Mouse (Mus musculus) neural tube, embryonic 11.5 days (tissue): Measurements from ENCODE around the gene Apon. TPM values are rescaled to one million over a fixed set of nuclear protein-coding genes. Genes with fewer than 3 reads are reported as not detected.
"Not testable (repeated sequence)": the region's sequence is repeated elsewhere in the genome, so short reads cannot be mapped to it uniquely, and the experiment has no call there.

ENCODE experiments used
- ATAC-seq: fragments of 200-750 bp; cut with Nextera tagmentation; 2 replicates; pipeline ENCODE4 v1.8.0; 2017; ENCODE audit warnings: moderate number of reproducible peaks, mild to moderate bottlenecking, moderate TSS enrichment, moderate library complexity; ENCODE audit not compliant: insufficient read depth, low FRiP score, low TSS enrichment
- DNase-seq: peaks from one replicate; pipeline ENCODE4 v3.0.0-alpha.2; 2015; ENCODE audit warnings: low spot score
- H3K27ac ChIP-seq: fragments of 300-500 bp; sonication (generic); 2 replicates; pipeline ENCODE4 v1.5.1; 2014; ENCODE audit warnings: low read depth, mild to moderate bottlenecking, low read length
- H3K27me3 ChIP-seq: fragments of 300-500 bp; sonication (generic); 2 replicates; pipeline ENCODE4 v1.6.1; 2014; ENCODE audit warnings: mild to moderate bottlenecking, low read length, mixed read lengths; ENCODE audit not compliant: control insufficient read depth, insufficient read depth
- H3K36me3 ChIP-seq: fragments of 300-500 bp; sonication (generic); 2 replicates; pipeline ENCODE4 v1.6.1; 2014; ENCODE audit warnings: mild to moderate bottlenecking, low read length, moderate library complexity, mixed read lengths; ENCODE audit not compliant: control insufficient read depth, insufficient read depth
- H3K4me1 ChIP-seq: fragments of 300-500 bp; sonication (generic); 2 replicates; pipeline ENCODE4 v1.6.1; 2014; ENCODE audit warnings: low read length, mixed read lengths; ENCODE audit not compliant: control insufficient read depth, insufficient read depth
- H3K4me2 ChIP-seq: fragments of 300-500 bp; sonication (generic); 2 replicates; pipeline ENCODE4 v1.6.1; 2014; ENCODE audit warnings: low read depth, mild to moderate bottlenecking, moderate library complexity
- H3K4me3 ChIP-seq: fragments of 300-500 bp; sonication (generic); 2 replicates; pipeline ENCODE4 v1.5.1; 2014; ENCODE audit warnings: low read depth, low read length
- H3K9ac ChIP-seq: fragments of 300-500 bp; sonication (generic); 2 replicates; pipeline ENCODE4 v1.6.1; 2014; ENCODE audit warnings: mild to moderate bottlenecking, low read length
- H3K9me3 ChIP-seq: fragments of 300-500 bp; sonication (generic); 2 replicates; pipeline ENCODE4 v1.6.1; 2016; ENCODE audit warnings: low read length; ENCODE audit not compliant: control insufficient read depth
- WGBS: fragments of 180-500 bp; shearing (Covaris S2); extraction: QIAGEN DNeasy Blood & Tissue Kit; methylation state at CpG from one replicate; pipeline ENCODE4 v1.1.7; 2014; 5-methylcytosine and 5-hydroxymethylcytosine counted together
- polyA plus RNA-seq: library from polyadenylated mRNA; unstranded; fragments of >200 nt; fragmentation: Nextera tagmentation; extraction: Ambion mirVana; gene quantifications from 2 replicates; pipeline ENCODE4 v1.2.1, GENCODE M21; 2014

Apon gene
- polyA plus RNA-seq, 1 experiment from 2014 or later = 0.99 TPM

DNA sequence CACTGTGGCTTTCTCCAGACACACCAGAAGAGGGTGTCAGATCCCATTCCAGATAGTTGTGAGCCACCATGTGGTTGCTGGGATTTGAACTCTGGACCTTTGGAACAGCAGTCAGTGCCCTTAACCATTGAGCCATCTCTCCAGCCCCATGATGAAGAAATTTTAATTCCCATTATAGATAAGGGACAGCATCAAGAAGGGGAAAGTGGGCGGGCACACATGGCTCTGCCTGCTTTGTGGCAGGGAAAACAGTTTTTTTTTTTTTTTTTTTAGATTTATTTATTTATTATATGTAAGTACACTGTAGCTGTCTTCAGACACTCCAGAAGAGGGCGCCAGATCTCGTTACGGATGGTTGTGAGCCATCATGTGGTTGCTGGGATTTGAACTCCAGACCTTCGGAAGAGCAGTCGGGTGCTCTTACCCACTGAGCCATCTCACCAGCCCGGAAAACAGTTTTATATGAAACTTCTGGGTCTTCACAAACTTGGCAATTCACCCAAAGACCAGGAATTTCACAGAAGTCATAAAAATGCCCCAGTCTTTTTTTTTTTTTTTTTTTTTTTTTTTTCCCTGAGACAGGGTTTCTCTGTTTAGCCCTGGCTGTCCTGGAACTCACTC lies 19.0 kb downstream of the Apon start:
- WGBS = 91% methylated on average over 4 of the region's 7 CpGs

DNA sequence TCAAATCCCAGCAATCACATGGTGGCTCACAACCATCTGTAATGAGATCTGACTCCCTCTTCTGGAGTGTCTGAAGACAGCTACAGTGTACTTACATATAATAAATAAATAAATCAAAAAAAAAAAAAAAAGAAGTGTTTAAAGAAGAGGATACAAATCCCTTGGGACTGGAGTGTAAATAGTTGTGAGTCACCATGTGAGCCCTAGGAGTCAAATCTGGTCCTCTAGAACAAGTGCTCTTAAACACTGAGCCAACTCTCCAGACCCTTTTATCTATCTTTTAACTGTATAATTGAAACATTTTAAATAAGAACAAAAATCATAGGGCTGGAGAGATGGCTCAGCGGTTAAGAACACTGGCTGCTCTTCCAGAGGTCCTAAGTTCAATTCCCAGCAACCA lies 21.5 kb downstream of the Apon start:
- not testable (repeated sequence) for ATAC-seq, H3K36me3 ChIP-seq, H3K9ac ChIP-seq, H3K27ac ChIP-seq, H3K4me1 ChIP-seq, H3K4me3 ChIP-seq, H3K27me3 ChIP-seq, DNase-seq, H3K4me2 ChIP-seq, H3K9me3 ChIP-seq
- 80% methylated on average over 1 of the region's 1 CpGs for WGBS

More for the DNA sequence above, 19.0 kb downstream of the Apon start:
- not testable (repeated sequence) for H3K9ac ChIP-seq, H3K4me2 ChIP-seq, DNase-seq, H3K27me3 ChIP-seq, H3K4me1 ChIP-seq, ATAC-seq, H3K36me3 ChIP-seq, H3K27ac ChIP-seq, H3K4me3 ChIP-seq, H3K9me3 ChIP-seq

DNA sequence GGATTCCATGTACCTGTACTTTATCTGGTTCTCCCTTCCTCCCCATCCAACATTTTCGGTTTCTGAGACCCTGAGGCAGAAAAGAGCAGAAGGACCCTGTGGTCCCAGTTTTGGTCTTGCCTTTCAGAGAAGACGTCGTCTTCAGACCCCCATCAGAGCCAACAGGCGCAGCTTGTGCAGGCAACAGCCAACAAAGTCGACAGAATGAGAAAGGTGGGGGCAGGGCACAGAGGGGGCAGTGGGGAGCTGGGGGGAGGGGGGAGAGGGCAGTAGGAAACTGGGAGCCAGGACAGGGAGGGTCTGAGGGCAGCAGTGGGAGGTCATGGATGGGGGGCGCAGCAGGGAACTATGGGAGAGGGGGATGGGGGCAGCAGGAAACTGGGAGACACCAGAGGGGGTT lies 24.3 kb downstream of the Apon start:
- Histone ChIP-seq H3K27ac (no peak overlapping the region), H3K9me3 (no peaks in the 10 kb centered on the region), H3K4me2 (no peak overlapping the region), H3K4me3 (no peak overlapping the region), H3K27me3 (no peaks in the 10 kb centered on the region), H3K4me1 (no peaks in the 10 kb centered on the region), H3K9ac (no peak overlapping the region), H3K36me3 (peaks cover 4% of the 10 kb centered on the region)
- DNase-seq (no peak), ATAC-seq (no peak)
- WGBS = 50% methylated on average over 6 of the region's 6 CpGs

DNA sequence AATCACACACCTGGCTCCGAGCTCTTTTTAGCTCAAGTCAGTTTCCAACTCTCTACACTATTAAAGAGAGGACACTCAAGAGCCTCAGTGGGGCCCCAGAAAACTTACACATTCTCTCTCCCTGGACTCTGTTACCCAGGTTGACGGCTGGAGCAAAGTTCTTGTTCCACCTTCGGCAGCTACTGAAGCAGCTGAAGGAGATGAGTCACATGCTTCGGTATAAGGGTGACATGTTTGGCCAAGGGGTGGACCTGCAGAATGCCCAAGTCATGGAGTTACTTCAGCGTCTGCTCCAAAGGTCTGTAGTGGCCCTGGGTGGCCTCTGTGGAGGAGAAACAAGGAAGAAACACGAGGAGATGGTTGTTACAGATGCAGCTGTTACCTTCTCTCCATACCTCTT lies 27.0 kb downstream of the Apon start:
- H3K27me3 ChIP-seq = no peaks in the 10 kb centered on the region
- no peak overlapping the region for H3K4me2 ChIP-seq
- H3K9me3 ChIP-seq = no peaks in the 10 kb centered on the region
- H3K4me3 ChIP-seq = no peak overlapping the region
- peaks cover 6% of the 10 kb centered on the region for H3K36me3 ChIP-seq
- H3K4me1 ChIP-seq = no peaks in the 10 kb centered on the region
- ATAC-seq = no peak
- no peak overlapping the region for H3K27ac ChIP-seq
- no peak overlapping the region for H3K9ac ChIP-seq
- WGBS = 92% methylated on average over 6 of the region's 6 CpGs
- no peak for DNase-seq

DNA sequence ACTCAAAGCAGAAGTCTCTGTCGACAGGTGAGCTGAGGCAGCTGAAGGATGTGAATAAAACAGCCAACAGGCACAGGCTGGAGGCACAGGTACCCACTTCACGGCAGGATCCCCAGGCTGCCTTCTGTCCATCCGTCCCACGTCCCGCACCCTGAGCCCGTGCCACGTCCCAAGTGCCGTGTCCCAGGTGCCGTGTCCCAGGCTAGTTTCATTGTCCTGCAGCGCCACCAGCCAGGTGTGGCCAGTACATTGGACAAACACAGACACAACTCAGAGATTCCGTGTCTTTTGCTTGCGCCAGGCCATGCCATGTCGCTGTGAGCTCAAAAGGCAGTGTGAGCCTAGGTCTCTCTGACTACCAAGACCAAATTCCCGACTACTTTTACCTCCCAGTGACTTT lies 27.8 kb downstream of the Apon start:
- no peak for ATAC-seq
- WGBS = 90% methylated on average over 14 of the region's 14 CpGs
- no peak overlapping the region for H3K4me3 ChIP-seq
- H3K4me1 ChIP-seq = no peaks in the 10 kb centered on the region
- H3K9me3 ChIP-seq = no peaks in the 10 kb centered on the region
- no peak overlapping the region for H3K27ac ChIP-seq
- H3K36me3 ChIP-seq = peaks cover 6% of the 10 kb centered on the region
- DNase-seq = no peak
- H3K4me2 ChIP-seq = no peak overlapping the region
- H3K27me3 ChIP-seq = no peaks in the 10 kb centered on the region
- H3K9ac ChIP-seq = no peak overlapping the region

DNA sequence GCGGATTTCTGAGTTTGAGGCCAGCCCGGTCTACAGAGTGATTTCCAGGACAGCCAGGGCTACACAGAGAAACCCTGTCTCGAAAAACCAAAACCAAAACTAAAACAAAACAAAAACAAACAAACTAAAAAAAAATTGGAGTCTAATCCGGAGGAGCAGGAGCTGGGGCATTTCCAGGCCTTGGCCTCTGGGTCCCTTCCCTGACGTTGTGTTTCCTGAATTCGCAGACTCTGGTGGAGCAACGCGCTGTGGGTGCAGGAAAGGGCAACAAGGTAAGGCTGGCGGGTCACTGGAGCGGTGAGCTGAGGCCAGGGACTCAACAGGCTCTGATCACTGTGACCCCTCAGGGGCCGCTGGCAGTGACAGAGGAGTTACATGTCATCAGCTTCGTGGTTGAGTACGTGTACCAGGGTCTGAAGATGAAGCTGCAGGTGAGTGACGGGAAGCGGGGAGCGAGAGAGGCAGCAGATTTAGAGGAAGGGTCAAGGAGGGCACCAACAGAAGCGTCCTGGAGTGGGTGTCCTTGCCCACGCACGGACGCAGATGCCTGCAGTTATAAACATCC lies 29.1 kb downstream of the Apon start:
- Histone ChIP-seq H3K27me3 (no peaks in the 10 kb centered on the region), H3K4me1 (no peaks in the 10 kb centered on the region), H3K4me2 (no peak overlapping the region), H3K9ac (no peak overlapping the region), H3K4me3 (no peak overlapping the region), H3K9me3 (no peaks in the 10 kb centered on the region), H3K36me3 (peaks cover 6% of the 10 kb centered on the region), H3K27ac (no peak overlapping the region)
- DNase-seq = no peak
- ATAC-seq = no peak
- 91% methylated on average over 20 of the region's 20 CpGs for WGBS

DNA sequence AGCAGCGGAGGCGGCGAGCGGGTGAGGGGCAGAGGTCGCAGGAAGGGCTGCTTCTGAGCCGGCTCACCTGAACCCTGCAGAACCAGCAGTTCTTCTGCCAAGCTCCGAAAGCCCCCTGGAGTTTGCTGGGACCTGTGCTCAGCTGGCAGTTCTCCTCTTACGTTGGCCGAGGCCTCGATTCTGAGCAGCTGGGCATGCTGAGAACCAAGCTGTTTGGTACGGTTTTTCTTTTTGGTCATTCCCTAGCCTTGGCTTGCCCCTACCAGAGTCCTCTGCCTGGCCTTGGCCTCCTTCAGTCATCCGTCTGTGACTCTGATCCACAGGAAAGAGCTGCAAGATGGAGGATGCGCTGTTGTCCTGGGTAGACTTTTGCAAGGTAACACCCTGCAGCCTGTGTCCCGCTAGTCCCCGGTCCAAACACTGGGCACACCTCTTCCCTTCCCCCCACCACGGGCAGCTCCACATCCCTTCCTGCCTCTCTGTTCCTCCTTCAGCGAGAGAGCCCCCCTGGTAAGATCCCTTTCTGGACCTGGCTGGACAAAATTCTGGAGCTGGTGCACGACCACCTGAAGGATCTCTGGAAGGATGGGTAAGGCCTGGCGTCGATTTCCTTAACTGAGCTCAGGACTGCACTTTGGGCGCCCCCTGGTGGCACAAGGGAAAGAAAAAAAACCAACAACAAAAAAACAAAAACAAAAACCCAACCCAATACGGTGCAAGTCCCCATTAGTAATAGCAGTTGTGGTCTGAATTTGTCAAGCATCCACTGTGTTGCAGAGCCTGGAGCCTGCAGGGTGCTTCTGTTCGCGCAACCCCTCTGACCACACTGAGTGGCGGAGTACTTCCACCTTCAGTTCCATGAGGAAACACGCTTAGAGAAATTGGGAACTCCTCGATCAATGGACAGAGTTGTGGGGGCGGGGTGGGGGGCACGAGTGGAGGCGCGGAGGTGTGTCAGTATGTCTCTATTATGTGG lies 30.0 kb downstream of the Apon start:
- ATAC-seq (no peak), DNase-seq (peak; percentile 75)
- Histone ChIP-seq H3K27ac (no peak overlapping the region), H3K9me3 (no peaks in the 10 kb centered on the region), H3K9ac (no peak overlapping the region), H3K4me3 (no peak overlapping the region), H3K4me1 (no peaks in the 10 kb centered on the region), H3K27me3 (no peaks in the 10 kb centered on the region), H3K36me3 (peaks cover 4% of the 10 kb centered on the region; the same call in 1 of the 2 replicates), H3K4me2 (no peak overlapping the region)
- 66% methylated on average over 31 of the region's 31 CpGs for WGBS

DNA sequence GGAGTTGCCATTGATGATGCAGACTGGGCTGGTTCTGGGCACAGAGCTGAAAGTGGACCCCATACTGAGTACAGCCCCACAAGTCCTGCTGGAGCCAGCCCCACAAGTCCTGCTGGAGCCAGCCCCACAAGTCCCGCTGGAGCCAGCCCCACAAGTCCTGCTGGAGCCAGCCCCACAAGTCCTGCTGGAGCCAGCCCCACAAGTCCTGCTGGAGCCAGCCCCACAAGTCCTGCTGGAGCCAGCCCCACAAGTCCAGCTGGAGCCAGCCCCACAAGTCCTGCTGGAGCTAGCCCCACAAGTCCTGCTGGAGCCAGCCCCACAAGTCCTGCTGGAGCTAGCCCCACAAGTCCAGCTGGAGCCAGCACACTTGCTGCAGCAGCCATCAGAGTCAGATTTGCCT lies 36.7 kb downstream of the Apon start:
- H3K9ac ChIP-seq, H3K36me3 ChIP-seq, H3K4me2 ChIP-seq, DNase-seq, H3K4me3 ChIP-seq, H3K27me3 ChIP-seq, ATAC-seq, H3K9me3 ChIP-seq, H3K4me1 ChIP-seq, H3K27ac ChIP-seq: not testable (repeated sequence)
- WGBS = 85% methylated on average over 1 of the region's 1 CpGs
